Mouse (Mus musculus) large intestine, adult 2 months (tissue): ENCODE data around the gene Ppfibp2. TPM values are rescaled to one million over a fixed set of nuclear protein-coding genes. Genes with fewer than 3 reads are reported as not detected.

Source experiments
- DNase-seq: peaks from one replicate; pipeline ENCODE4 v3.0.0-alpha.2; 2012; ENCODE audit warnings: low read depth, low spot score
- WGBS: fragments of 180-500 bp; shearing (Covaris S2); methylation state at CpG from one replicate; pipeline ENCODE4 v1.1.7; 2018; 5-methylcytosine and 5-hydroxymethylcytosine counted together
- polyA plus RNA-seq: library from polyadenylated mRNA; depleted of rRNA; stranded (reverse); fragments of >200 nt; gene quantifications from 2 replicates; pipeline ENCODE4 v1.2.3, GENCODE M21; 2012

Gene Ppfibp2
- polyA plus RNA-seq, 1 experiment: 10.2 TPM

DNA sequence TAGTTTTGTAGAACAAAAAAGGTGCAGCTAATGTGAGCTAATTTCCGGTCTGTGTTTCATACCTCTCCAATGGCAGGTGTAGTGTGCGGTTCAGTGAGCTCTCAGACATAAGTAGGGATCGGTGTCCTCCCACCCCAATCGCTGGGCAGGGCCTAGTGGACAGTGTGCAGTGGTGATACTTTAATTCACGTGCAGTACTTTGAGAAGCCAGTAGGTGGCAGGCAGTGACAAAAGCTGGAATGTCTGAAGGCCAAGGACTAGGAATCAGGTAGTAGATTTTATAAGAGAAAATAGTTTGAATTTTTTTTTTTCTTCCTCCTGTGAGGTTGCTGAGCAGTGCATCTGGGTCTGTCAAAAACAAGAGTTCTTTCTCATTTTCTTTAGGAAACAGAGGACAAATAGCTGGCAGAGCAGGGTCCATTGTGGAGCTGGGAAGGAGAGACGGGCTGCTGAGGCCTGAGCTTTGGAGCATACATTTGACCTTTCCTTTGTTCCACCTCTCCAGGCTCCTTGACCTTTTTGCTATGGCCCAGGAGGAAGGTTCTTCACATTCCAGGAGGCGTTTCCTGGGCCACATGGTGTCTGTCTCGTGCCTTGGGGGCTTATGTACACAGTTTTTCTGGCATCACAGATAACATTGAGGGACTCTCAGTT lies 66.3 kb downstream of the Ppfibp2 start:
- WGBS: 28% methylated on average over 8 of the region's 8 CpGs

DNA sequence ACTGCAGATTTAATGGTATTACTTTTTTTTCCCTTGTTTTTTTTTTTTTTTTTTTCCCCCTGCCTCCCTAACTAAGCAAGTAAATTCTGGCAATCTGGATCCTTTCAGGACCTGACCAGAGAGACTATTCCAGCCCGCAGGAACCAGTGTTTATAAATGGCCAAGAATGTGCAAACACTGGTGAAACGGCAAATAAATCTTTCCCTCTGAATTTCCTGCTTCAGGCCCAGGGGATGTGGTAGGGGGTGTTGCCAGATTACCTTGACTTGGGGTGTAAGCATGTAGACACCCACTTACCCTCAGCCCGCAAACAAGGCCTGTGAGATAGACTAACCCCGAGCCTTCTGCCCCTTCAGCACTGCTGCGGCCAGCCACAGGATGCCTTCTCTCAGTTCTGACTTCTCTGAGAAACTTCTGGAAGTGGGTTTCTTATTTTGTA lies 66.9 kb downstream of the Ppfibp2 start:
- DNase-seq: no peak

More for the DNA sequence above, 66.3 kb downstream of the Ppfibp2 start:
- peak; percentile 79 for DNase-seq

DNA sequence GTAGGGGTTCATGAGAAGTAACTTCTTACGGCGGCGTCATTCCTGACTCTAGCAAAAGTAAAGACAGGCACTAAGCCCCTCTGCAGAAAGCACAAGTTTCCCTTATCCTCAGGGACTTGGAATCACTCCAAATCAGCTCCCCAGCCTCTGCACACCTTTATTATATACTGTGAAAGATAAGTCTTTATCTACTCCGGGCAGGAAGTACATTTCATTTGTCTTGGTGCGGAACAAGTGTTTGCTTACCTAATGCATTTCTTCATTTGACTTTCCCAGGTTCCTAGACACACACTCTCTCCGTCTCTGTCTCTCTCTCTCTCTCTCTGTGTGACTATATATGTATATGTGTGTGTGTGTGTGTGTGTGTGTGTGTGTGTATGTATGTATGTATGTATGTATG lies 68.6 kb downstream of the Ppfibp2 start:
- DNase-seq: no peak
- 34% methylated on average over 6 of the region's 6 CpGs for WGBS

More for the DNA sequence above, 66.9 kb downstream of the Ppfibp2 start:
- 64% methylated on average over 5 of the region's 5 CpGs for WGBS

DNA sequence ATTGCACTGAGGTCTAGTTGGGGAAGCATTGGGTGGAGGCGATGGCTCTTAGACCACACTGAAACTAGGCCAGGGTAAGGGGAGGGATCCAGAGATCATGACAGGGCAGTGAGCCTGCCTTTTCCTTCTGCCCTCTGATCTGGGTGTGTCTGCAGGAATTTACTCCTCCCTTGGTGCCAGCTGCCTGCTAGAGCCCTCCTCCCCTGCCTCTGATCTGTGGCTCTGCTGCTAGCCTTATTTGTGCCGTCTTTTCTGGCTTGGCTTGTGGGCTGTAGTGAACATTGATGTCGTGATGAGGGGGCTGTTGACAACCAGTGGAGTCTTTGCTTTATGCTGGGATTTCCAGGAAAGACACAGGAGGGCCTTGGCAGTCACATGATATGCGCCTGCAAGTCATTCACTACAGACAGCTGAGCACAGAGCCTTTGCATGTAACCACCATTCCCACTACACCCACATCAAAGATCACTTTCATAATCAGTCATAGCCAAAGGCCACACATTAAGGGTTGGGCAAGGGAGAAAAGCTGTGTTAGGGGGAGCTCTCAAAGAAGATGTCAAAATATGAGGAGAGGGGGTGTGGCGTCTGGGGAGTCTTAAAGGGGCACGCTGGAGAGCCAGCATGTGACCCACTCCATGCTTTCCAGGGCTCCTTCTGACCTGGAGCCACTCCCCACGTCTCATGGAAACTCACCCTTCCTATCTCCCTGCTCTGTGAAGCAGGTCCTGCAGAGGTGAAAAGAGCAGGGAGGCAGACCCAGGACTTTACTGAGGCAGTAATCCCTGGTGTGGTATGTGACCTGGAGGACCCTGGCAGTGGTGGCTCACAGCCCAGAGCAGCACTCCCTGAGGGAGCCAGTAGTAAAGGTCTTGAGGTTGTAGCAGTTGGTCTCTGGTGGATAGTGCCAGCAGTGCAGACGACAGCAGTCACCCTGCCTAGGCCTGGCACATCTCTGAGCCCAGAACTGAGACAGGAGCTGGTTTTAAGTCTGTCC lies 69.4 kb downstream of the Ppfibp2 start:
- 11% methylated on average over 8 of the region's 8 CpGs for WGBS
- DNase-seq: peak; percentile 81

DNA sequence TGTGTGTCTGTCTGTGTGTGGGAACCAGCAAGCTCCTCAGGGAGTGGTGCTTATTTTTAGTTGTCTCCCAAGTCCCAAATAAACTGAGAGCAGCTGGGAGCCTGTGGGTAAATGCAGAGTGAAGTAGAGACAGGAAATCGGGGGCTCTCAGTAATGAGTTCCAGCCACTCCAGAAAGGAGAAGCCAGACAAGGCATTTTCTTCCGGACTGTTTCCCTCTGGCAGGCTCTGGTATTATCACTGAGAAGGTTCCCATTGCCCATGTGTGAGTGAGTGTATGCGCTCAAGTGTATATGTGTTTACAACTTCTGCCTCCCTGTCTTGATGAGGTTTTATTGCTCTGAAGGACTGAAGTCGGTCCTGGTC lies 70.2 kb downstream of the Ppfibp2 start:
- 3% methylated on average over 4 of the region's 4 CpGs for WGBS
- peak; percentile 44 for DNase-seq

DNA sequence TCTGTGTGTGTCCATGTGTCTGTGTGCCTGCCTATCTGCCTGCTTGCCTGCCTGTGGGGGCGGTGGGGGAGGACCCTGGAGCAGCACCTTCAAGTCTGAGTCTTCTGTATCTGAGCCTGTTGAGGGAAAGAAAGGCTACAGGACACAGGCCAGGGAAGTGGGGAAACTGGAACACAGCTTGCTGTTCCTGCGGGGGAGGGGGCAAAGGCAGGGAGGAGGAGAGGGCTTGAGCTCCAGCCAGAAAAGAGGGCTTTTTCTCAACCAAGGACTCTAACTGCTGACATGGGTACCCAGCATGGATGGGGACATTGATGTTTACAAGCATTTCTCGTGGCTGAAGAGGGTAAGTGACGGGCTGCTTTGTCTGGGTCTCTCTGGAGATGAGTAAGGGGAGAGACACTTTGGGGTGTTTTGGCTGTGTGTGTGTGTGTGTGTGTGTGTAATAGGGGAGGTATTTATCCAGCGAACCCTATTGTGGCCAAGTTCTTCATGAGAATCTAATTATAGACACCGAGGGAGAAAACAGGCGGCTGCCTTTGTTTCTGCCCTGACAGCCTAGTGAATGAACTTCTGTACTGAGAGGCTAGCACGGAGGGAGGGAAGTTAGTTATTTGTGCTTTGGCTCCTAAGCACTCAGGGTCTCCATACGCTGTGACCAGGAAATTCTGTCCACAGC lies 70.7 kb downstream of the Ppfibp2 start:
- 2% methylated on average over 9 of the region's 9 CpGs for WGBS
- DNase-seq: no peak

DNA sequence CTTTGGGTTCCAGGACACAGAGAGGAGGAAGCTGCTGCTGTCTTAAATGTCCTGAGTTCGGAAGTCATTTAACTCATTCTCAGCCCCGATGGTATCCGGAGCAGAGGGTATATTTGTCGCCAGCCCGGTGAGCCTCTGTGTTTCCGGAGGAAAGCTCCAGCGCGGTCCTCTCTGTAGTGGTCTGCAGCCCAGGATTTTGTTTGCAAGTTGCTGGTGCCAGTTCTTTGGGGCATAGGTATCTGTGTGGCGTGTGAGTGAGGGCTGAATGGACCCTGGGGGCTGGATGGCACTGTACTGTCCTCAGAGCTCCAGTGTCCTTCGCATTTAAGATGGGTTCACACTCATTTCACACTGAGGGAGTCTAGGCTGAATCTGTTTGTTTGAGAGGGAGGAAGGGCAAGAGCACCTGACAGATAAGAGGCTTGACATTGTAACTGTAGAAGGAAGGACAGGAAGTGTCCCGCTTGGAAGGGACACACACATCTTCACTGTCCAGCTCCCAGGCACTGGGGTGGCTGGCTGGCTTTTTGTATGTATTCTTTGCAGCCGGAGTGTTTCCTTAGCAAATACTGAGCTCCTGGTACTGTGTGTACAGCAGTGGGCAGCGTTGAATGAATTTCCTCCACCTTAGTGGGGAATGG lies 71.4 kb downstream of the Ppfibp2 start:
- peak; percentile 32 for DNase-seq
- 3% methylated on average over 13 of the region's 13 CpGs for WGBS

DNA sequence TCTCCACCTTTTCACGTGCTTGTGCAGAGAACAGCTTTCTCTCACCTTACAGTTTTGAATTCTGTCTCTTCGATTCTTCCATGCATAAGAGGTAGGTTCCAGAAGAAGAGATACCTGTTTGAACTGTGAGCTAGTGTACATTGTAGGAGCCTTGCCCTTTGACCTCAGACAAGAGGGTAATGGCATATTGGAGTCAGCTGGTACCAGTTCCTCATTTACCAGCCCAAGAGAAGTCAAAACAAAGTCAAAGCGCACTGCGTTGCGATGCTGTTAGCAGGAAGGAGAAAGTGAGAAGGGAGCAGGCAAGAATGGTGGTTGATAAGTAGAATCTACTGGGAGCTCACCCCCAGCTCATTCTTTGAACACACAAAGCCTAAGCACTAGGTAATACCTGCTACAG lies 73.5 kb downstream of the Ppfibp2 start:
- WGBS: 66% methylated on average over 5 of the region's 5 CpGs

DNA sequence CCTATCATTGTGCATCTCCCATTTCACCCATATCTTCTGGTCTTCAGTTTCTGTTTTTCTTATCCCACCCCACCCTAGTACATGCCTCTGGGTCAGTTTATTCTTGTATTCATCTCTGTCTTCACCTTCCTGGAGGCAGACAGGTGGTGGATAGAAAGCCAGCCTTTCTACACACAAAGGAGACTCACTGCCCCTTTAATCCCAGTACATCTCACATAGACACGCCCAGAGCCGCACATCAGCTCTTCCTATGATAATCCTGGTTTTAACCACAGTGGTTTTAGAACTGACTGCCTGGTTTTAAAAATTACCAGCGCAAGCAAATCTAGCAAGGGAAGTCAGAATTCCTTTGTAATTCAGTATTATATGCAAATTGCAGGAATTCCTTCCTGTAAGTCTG lies 80.2 kb downstream of the Ppfibp2 start:
- WGBS: 59% methylated on average over 3 of the region's 3 CpGs
- DNase-seq: no peak

More for the DNA sequence above, 73.5 kb downstream of the Ppfibp2 start:
- no peak for DNase-seq

DNA sequence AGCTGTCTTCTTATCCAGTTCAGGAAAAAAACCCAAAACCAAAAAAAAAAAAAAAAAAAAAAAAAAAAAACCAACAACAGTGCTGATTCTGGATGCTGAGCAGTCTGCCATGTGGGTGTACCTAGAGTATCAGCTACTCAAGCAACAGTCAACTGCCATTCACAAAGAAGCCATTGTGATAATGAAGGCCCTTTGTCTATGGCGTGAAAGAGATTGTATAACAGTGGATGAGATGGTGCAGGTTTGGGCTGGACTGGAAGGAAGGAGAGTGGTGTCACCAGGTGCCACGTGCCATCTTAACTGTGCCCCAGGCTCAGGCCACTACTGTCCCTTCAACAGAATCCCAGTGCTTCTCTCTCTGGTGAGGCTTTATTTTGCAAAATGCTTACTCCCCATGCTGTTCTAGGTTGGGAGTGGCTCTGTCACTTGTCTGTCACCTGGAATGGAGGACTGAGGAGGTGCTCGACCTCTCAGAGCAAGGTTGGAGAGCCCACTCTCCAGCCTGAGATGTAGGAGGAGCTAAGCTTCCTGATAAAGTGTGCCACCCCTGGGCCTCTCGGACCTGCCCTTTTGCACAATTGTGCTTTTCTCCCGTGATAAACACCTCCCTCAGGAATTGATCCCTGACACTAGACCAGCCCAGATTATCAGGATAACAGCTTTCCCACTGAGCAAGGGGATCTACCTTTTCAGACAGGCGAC lies 85.3 kb downstream of the Ppfibp2 start:
- no peak for DNase-seq
- 49% methylated on average over 6 of the region's 6 CpGs for WGBS

DNA sequence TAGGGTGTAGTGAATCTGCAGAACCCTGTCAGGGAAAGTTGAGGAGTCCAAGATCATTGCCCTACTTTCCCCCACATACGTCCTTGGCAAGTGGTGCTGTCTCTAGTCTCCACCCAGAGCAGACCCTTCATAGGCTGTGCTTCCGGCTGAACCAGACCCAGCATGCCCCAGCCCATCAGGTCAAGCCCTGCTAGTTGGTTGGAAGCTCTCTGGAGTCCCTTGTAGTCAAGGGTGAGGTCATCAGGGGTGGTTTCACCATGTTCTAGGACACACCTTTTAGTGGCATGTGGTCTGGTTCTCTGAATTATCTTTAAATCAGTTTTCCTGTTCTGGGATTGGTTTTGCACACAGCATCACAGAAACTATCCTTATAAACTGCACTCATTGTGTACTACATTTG lies 86.3 kb downstream of the Ppfibp2 start:
- 63% methylated on average over 2 of the region's 2 CpGs for WGBS
- DNase-seq: no peak

DNA sequence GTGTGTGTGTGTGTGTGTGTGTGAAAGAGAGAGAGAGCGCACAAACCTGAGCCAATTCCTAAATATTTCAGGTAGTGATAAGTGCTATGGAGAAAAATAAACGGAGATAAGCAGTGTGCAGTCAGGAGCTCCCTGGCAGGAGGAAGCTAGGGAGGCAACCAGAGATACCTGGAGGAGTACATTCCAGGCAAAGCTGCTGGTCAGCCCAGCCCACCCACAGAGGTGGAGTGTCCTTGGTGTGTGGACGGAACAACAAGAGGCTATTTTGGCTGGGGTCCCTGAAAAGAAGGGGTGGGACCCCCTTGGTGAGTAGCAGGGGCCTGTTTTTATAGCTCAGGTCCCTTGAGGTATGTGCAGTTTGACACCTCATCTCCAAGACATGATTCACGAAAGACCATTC lies 88.2 kb downstream of the Ppfibp2 start:
- DNase-seq: no peak
- WGBS: 83% methylated on average over 4 of the region's 4 CpGs

DNA sequence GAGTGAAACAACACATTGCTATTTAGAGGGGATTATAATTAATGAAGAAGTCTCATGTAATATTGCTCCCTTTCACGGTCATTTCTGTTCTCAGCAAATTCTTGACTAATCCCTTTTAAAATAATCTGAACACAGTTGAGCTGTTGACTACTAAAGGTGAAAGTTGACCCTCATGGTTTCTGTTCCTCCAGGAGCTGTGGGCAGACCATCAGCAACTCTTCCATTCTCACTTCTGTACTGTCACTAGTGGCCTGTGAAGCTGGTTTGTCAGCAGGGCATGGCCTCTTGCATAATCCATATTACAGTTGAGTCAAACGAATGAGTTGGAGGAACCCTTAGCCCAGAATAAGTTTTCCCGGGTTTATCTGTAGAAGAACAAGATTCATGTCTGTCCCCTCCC lies 88.6 kb downstream of the Ppfibp2 start:
- no peak for DNase-seq
- WGBS: 77% methylated on average over 3 of the region's 3 CpGs

DNA sequence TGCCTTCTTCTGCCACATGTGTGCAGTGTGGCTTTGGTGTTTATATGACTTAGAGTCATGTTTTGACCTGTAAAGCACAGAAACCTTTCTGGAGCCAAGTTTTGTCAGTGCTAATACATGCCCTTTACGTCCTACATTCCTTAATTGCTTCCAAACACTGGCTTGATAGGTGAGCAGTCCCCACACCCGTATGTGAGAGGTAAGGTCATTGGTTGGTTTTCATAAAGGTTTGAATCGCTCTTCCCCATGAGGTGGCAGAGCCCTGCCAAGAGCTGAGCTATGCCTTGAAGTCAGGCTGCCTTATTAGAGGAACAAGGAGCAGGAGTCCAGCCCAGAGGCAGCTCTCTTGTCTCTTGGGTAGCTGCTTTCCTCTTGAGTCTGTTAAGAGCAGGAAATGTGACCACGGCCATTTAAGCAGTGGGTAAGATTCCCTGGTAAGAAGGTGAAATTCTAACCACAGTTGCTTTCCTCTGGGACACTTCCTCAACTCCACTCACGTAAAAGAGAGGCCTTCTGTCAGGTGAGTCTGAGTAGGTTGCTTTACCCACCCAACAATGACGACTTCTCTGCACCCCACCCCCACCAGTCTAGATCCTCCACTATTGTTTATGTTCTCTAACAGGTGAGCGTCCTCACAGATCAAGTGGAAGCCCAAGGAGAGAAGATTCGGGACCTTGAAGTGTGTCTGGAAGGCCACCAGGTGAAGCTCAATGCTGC lies 90.4 kb downstream of the Ppfibp2 start:
- 31% methylated on average over 8 of the region's 8 CpGs for WGBS
- no peak for DNase-seq

DNA sequence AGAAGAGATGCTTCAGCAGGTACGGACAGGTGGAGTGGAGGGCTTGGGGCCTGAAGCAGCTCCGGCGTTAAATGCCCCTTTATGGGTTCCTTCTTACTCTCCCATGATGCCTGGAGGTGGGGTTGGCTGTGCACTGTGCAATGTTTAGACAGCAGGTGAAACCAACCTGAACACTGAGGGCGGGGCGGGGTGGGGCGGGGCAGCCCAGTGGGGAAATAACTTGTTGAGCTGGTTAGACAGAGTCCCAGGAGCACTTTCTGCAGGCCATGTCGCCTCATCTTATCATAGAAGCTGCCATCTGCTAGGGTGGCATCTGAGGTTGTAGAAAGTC lies 90.9 kb downstream of the Ppfibp2 start:
- peak; percentile 76 for DNase-seq
- 40% methylated on average over 7 of the region's 7 CpGs for WGBS

DNA sequence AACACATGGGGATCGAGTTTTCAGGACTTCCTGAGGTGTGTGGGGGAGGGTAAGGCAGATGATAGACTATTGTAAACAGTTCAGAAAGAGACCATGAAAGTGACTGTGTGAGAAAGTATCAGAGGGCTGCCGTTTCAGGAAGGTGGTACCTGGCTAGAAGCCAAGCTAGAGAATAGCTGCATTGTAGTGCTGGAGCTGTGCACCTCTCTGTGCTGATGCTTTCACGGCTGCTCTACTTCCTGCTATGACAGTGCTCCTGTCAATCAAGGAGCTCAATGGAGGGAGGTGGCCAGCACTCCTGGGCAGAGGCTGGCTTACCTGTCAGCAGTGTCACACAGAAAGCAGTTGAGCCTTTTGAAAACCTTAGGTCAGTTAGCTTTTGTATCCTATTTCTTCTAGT lies 92.4 kb downstream of the Ppfibp2 start:
- DNase-seq: no peak

DNA sequence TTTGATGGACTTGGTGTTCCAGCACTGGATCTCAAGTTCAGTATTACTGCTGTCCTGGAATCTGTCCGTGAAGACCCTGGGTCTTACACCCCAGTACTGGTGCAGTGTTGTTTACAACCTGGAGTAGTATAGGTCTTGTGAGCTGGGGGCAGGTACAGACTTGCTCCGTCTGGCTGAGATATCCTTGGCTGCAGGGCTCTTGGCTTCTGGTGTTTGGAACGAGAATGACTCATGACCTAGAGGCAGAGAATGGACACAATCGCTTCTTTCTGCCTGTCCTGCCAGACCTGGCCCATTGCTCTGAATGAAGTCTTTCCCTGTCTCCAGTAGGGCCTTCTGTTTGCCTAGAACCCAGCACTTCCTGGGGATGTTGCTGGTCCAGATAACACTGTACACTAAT lies 93.0 kb downstream of the Ppfibp2 start:
- WGBS: 33% methylated on average over 4 of the region's 4 CpGs
- DNase-seq: no peak

More for the DNA sequence above, 92.4 kb downstream of the Ppfibp2 start:
- WGBS: 11% methylated on average over 3 of the region's 3 CpGs

DNA sequence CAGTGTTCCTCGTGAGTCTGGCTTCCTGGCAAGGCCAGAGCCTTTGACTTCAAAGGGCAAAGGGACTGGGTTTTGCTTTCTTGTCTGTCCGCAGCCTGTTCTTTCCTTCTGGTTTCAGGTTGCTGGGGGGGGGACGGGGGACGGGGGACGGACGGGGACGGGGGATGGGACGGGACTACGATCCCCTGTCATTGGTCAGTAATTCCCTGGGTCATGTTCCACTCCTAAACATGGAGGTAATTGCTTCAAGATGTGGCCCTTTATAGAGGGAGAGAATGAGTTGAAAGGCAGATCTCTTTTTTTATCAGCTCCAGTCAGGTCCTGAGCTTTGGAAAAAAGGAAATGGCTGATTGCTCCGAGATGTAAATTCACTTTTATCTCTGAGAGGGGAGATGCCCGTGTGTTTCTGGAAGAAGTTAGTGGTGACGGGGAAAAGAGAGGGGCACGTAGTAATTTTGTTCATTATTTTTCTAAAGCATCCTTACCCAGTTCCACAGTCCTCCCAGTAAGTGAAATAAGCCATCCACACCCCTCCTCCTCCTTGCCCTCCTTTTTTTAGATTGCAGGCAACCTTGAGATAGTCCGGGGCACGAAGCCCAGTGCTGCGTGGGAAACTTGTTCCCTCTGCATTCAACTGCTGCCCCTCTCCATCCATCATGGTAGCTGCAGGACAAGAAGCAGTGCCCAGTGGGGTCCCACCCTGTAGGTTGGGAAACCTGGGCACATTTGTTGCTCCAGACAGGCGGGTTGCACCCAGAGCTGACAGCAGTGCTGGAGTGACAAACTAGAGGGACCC lies 95.6 kb downstream of the Ppfibp2 start:
- 65% methylated on average over 17 of the region's 17 CpGs for WGBS
- no peak for DNase-seq
